Mouse (Mus musculus) stomach, postnatal 0 days (tissue): Measurements from ENCODE around the gene Babam2. TPM values are rescaled to one million over a fixed set of nuclear protein-coding genes. Genes with fewer than 3 reads are reported as not detected.

Source experiments
- ATAC-seq: fragments of 200-750 bp; cut with Nextera tagmentation; 2 replicates; pipeline ENCODE4 v1.8.0; 2017; ENCODE audit not compliant: low FRiP score, low TSS enrichment
- DNase-seq: peaks from one replicate; pipeline ENCODE4 v3.0.0-alpha.2; 2016; ENCODE audit warnings: low spot score
- H3K27ac ChIP-seq: fragments of 300-500 bp; sonication (generic); replicated peaks from 2 replicates; pipeline ENCODE4 v1.5.1; 2014; ENCODE audit warnings: mild to moderate bottlenecking, control low read depth
- H3K27me3 ChIP-seq: fragments of 300-500 bp; sonication (generic); 2 replicates; pipeline ENCODE4 v1.6.1; 2014; ENCODE audit warnings: low read length; ENCODE audit not compliant: control insufficient read depth, insufficient read depth
- H3K36me3 ChIP-seq: fragments of 300-500 bp; sonication (generic); 2 replicates; pipeline ENCODE4 v1.6.1; 2014; ENCODE audit warnings: low read length, mixed read lengths; ENCODE audit not compliant: control insufficient read depth, insufficient read depth
- H3K4me1 ChIP-seq: fragments of 300-500 bp; sonication (generic); replicated peaks from 2 replicates; pipeline ENCODE4 v1.6.1; 2014; ENCODE audit warnings: antibody characterized with exemption; ENCODE audit not compliant: control insufficient read depth, insufficient read depth
- H3K4me2 ChIP-seq: fragments of 300-500 bp; sonication (generic); replicated peaks from 2 replicates; pipeline ENCODE4 v1.6.1; 2014; ENCODE audit warnings: low read depth, mild to moderate bottlenecking, control low read depth, moderate library complexity
- H3K4me3 ChIP-seq: fragments of 300-500 bp; sonication (generic); 2 replicates; pipeline ENCODE4 v1.5.1; 2014; ENCODE audit warnings: low read depth, low read length, control low read depth
- H3K9ac ChIP-seq: fragments of 300-500 bp; sonication (generic); 2 replicates; pipeline ENCODE4 v1.6.1; 2014; ENCODE audit warnings: mild to moderate bottlenecking, low read length, control low read depth, mixed read lengths
- H3K9me3 ChIP-seq: fragments of 300-500 bp; sonication (generic); 2 replicates; pipeline ENCODE4 v1.6.1; 2016; ENCODE audit warnings: low read length; ENCODE audit not compliant: control insufficient read depth
- CTCF ChIP-seq: IDR thresholded peaks from 2 replicates; pipeline ENCODE4 v1.5.1; 2016; ENCODE audit warnings: antibody characterized with exemption, low read depth, mild to moderate bottlenecking, moderate library complexity
- EP300 ChIP-seq: optimal IDR thresholded peaks from 2 replicates; pipeline ENCODE3; 2016; ENCODE audit warnings: antibody characterized with exemption
- WGBS: fragments of 180-500 bp; shearing (Covaris S2); extraction: QIAGEN DNeasy Blood & Tissue Kit; methylation state at CpG from one replicate; pipeline ENCODE4 v1.1.7; 2014; 5-methylcytosine and 5-hydroxymethylcytosine counted together
- polyA plus RNA-seq: library from polyadenylated mRNA; unstranded; fragments of >200 nt; fragmentation: Nextera tagmentation; extraction: Ambion mirVana; gene quantifications from 2 replicates; pipeline ENCODE4 v1.2.1, GENCODE M21; 2015

Gene Babam2
- polyA plus RNA-seq, 1 experiment from 2014 or later, result 44.9 TPM

DNA sequence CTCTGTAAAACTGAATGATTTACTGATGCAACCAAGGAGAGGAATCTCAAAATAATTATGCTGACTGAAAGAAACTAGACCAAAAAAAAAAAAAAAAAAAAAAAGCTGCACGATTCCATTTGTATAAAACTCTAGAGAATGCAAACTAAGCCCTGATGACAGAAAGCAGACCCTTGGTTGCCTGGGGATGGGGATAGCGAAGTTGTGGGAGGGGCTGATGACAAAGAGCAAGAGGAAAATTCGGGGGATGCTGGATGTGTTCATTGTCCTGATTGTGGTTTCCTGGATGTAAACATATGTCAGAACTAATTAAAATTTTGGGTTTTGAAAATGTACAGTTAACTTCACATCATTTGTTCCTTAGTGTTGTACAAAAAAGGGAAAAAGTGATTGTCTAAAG lies 257.7 kb downstream of the Babam2 start:
- Histone ChIP-seq H3K4me2 (no peak overlapping the region), H3K9ac (no peak overlapping the region), H3K4me3 (no peak overlapping the region), H3K36me3 (no peaks in the 10 kb centered on the region), H3K9me3 (no peaks in the 10 kb centered on the region), H3K27ac (no peak overlapping the region), H3K27me3 (no peaks in the 10 kb centered on the region), H3K4me1 (peaks cover 3% of the 10 kb centered on the region; the same call in 1 of the 2 replicates)
- WGBS, result 49% methylated on average over 3 of the region's 3 CpGs
- DNase-seq (no peak), ATAC-seq (no peak)
- no peak for TF ChIP-seq EP300
- no peak for TF ChIP-seq CTCF

DNA sequence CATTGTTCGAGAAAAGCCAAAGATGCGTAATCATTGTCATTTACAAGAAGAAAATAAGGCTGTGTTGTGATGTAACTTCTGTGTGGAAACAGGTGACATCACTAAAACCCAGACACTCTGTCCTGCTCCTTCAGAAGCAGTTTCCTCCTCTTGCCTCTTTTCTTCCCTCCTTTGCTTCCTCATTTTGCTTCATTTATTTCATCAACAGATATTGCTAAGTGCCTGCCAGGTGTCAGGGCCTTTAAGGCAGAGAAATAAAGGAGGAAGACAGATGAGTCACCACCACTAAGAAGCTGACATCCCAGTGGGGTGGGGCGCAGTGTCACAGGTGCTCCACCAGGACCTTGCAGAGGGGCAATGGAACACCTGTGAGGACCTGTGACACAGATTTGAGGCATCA lies 258.9 kb downstream of the Babam2 start:
- Histone ChIP-seq H3K36me3 (no peaks in the 10 kb centered on the region), H3K4me3 (no peak overlapping the region), H3K27me3 (no peaks in the 10 kb centered on the region), H3K4me2 (no peak overlapping the region), H3K27ac (no peak overlapping the region), H3K4me1 (peaks cover 3% of the 10 kb centered on the region; the same call in 1 of the 2 replicates), H3K9ac (no peak overlapping the region), H3K9me3 (no peaks in the 10 kb centered on the region)
- ATAC-seq, result peak; percentile 56; the same call in 1 of the 2 replicates
- TF ChIP-seq EP300 (no peak), CTCF (no peak)
- DNase-seq, result no peak
- WGBS, result 90% methylated on average over 3 of the region's 3 CpGs

DNA sequence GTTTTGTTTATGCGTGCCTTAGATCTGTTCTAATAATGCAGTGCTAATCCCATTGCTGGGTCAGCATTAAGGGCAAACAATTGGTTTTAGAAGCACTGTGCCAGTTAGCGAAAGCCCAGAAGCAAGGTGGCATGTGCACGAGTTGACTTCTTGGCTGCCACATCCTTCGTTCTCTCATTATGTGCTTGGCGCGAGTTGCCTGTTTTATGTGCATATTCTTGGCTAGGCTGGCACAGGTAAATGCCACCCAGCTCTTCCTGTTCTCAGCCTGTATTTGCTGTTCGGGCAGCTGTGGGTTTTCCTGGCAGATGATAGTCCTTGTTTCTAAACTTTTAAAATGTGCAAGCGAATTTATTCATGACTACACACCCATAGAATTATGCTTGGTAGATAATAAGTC lies 262.4 kb downstream of the Babam2 start:
- Histone ChIP-seq H3K9me3 (no peaks in the 10 kb centered on the region), H3K4me2 (no peak overlapping the region), H3K9ac (no peak overlapping the region), H3K4me1 (peaks cover 3% of the 10 kb centered on the region; the same call in 1 of the 2 replicates), H3K27ac (no peak overlapping the region), H3K36me3 (no peaks in the 10 kb centered on the region), H3K4me3 (no peak overlapping the region), H3K27me3 (no peaks in the 10 kb centered on the region)
- no peak for DNase-seq
- WGBS, result 80% methylated on average over 8 of the region's 8 CpGs
- TF ChIP-seq EP300 (no peak), CTCF (no peak)
- no peak for ATAC-seq

DNA sequence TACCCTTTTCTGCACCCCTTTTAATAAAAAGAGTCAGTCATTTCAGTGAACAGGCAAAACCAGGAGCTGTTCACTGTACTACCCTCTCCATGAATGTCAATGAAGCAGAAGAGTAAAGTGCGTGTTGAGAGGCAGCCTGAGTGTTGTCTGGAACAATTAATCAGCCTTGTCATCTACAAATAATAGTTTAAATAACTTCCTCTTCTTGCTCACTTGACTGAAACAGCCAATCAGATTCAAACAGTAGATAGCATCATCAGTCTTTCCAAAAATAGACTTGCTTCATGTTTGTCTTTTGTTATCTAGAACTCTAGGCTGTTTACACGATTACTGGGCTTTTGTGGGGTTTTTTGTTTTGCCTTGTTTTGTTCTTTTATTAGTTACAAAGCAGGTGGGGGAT lies 263.9 kb downstream of the Babam2 start:
- no peak for TF ChIP-seq EP300
- no peak for TF ChIP-seq CTCF
- H3K27me3 ChIP-seq, result no peaks in the 10 kb centered on the region
- no peaks in the 10 kb centered on the region for H3K4me1 ChIP-seq
- no peak overlapping the region for H3K4me2 ChIP-seq
- ATAC-seq (no peak), DNase-seq (no peak)
- no peaks in the 10 kb centered on the region for H3K36me3 ChIP-seq
- no peak overlapping the region for H3K27ac ChIP-seq
- H3K9ac ChIP-seq, result no peak overlapping the region
- 23% methylated on average over 2 of the region's 2 CpGs for WGBS
- no peak overlapping the region for H3K4me3 ChIP-seq
- H3K9me3 ChIP-seq, result no peaks in the 10 kb centered on the region

DNA sequence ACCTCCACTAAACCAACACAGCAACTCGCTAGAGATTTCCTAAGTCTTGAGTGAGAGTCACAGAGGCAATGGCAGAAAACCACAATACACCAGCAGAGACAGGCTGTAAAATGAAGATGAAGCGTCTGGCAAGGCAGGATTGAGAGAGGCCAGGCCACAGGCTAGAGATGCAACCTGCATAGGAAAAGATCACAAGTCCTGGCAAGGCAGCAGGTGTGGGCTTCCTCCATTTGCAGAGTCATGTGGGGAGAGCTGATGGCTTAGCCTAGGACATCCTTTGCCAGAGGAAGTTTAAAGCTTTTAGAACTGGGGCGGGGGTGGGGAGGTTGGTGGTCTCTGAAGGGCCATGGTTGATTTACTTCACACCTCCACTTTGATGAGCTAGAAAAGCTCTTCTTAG lies 264.9 kb downstream of the Babam2 start:
- Histone ChIP-seq H3K9me3 (no peaks in the 10 kb centered on the region), H3K9ac (no peak overlapping the region), H3K36me3 (no peaks in the 10 kb centered on the region), H3K27me3 (no peaks in the 10 kb centered on the region), H3K27ac (no peak overlapping the region), H3K4me1 (no peaks in the 10 kb centered on the region), H3K4me3 (no peak overlapping the region), H3K4me2 (no peak overlapping the region)
- no peak for TF ChIP-seq CTCF
- ATAC-seq (no peak), DNase-seq (no peak)
- 81% methylated on average over 3 of the region's 3 CpGs for WGBS

DNA sequence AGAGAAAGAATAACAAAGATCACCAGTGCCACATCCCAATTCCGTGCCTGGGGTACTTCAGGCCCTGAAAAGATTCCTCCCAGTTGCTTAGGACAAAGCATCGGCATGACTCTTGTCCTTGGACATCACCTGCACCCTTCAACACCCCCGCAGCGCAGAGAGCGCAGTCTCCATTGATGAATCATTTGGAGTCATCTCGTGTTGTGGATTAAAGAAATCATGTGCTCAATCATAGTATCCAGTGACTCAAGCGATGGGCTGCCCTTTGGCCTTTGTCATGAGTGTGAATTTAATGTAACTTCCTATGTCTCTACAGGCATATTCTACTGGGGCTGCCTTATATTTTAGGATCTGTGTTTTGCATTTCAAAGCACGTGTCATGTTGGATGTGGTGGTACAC lies 265.9 kb downstream of the Babam2 start:
- Histone ChIP-seq H3K9ac (no peak overlapping the region), H3K27me3 (no peaks in the 10 kb centered on the region), H3K4me3 (no peak overlapping the region), H3K4me2 (no peak overlapping the region), H3K9me3 (no peaks in the 10 kb centered on the region), H3K36me3 (no peaks in the 10 kb centered on the region), H3K27ac (no peak overlapping the region), H3K4me1 (no peaks in the 10 kb centered on the region)
- DNase-seq (no peak), ATAC-seq (no peak)
- TF ChIP-seq EP300, result no peak
- TF ChIP-seq CTCF, result no peak
- 86% methylated on average over 8 of the region's 8 CpGs for WGBS
